Mouse (Mus musculus): ENCODE measurements around the gene Atm.

GRCm38 (mm10) chr9:53408953-53409361, 127.6 kb downstream of the Atm start:
- TF ChIP-seq POLR2A (IDR thresholded peaks at IDR 0.05; ENCODE audit: borderline replicate concordance, extremely low read depth, low read depth, low read length): no peak
- TF ChIP-seq CTCF (IDR thresholded peaks at IDR 0.05; ENCODE audit: insufficient read depth, low read length): no peak

Measured in lung, adult 2 months (tissue).